In genomic region chr14:23772685-23773084, GRCm38 (mm10) we compare ENCODE assay signal across 28 mouse cellular contexts.
A peak's percentile ranks its signal among the peaks of the same experiment; 100 is the strongest.
DNase-seq lines count a peak whose midpoint lies in the region; ATAC-seq and TF ChIP-seq lines count a peak whose summit lies in the region.
"Had no signal": no experiment of that assay in that cellular context is flagged by ENCODE, and none has a peak within 500 bp of the region (broad histone marks: within the 10 kb centered on the region; RNA-seq: fewer than 3 reads in every experiment).

No protein-coding gene starts in this region.

- WGBS in stomach, embryonic 16.5 days = 51% methylated on average over 3 of the region's 3 CpGs

- peaks cover 0 to 12% of the 10 kb centered on the region in 2 experiments; a peak in 2 of 4 replicates for H3K4me1 ChIP-seq in CH12.LX (ENCODE audit: control insufficient read depth in 1 of 2, insufficient read depth in 2 of 2)
- no peaks in the 10 kb centered on the region for H3K4me1 ChIP-seq in stomach, embryonic 16.5 days (ENCODE audit: control insufficient read depth, insufficient read depth, low read length)
- H3K4me1 ChIP-seq: embryonic facial prominence, embryonic 10.5 days; embryonic facial prominence, embryonic 13.5 days; forebrain, embryonic 12.5 days; forebrain, embryonic 15.5 days; heart, embryonic 15.5 days had no signal

- H3K4me3 ChIP-seq in CH12.LX (replicated peaks in 1 of 3; ENCODE audit: low read depth in 2 of 3, low read length in 2 of 3, poor library complexity in 1 of 3) = no peak overlapping the region
- H3K4me3 ChIP-seq in stomach, embryonic 16.5 days (replicated peaks; ENCODE audit: low read length) = no peak overlapping the region
- H3K4me3 ChIP-seq: embryonic facial prominence, embryonic 10.5 days; embryonic facial prominence, embryonic 13.5 days; erythroblast, embryonic 14.5 days; forebrain, embryonic 12.5 days; forebrain, embryonic 15.5 days; heart, embryonic 12.5 days; heart, embryonic 15.5 days had no signal

- in situ Hi-C loops in CH12.LX (cut with MboI; ENCODE audit: low pct_ligation_motif_present, low pct_unique_long_range_greater_than_20kb, low sequenced_read_pairs) = no loop called here

- no peak for TF ChIP-seq CTCF in CH12.LX (conservative IDR thresholded peaks at IDR 0.05 in 1 of 2, IDR thresholded peaks at IDR 0.05 in 1 of 2; ENCODE audit: low read depth in 2 of 2, low read length in 2 of 2)

- dilution Hi-C loops in CH12.LX (cut with MboI; ENCODE audit: extremely low pct_ligation_motif_present, extremely low pct_unique_long_range_greater_than_20kb, low sequenced_read_pairs) = no loop called here

- H3K27me3 ChIP-seq in CH12.LX (replicated peaks) = no peaks in the 10 kb centered on the region
- no peaks in the 10 kb centered on the region for H3K27me3 ChIP-seq in stomach, embryonic 16.5 days (ENCODE audit: control insufficient read depth, insufficient read depth, low read length)
- H3K27me3 ChIP-seq: embryonic facial prominence, embryonic 13.5 days; forebrain, embryonic 12.5 days; forebrain, embryonic 15.5 days; Patski had no signal

- no peak overlapping the region for H3K9ac ChIP-seq in CH12.LX (ENCODE audit: insufficient read depth, low read depth)
- H3K9ac ChIP-seq in stomach, embryonic 16.5 days (ENCODE audit: low read length) = no peak overlapping the region
- H3K9ac ChIP-seq: embryonic facial prominence, embryonic 13.5 days; forebrain, embryonic 12.5 days; forebrain, embryonic 15.5 days; heart, embryonic 12.5 days; heart, embryonic 15.5 days; hindbrain, embryonic 14.5 days had no signal

- peak; percentile 45; the same call in 1 of the 2 replicates for TF ChIP-seq EP300 in CH12.LX (IDR thresholded peaks at IDR 0.05; ENCODE audit: low read length)

- no peaks in the 10 kb centered on the region for H3K36me3 ChIP-seq in CH12.LX (replicated peaks in 1 of 2; ENCODE audit: control insufficient read depth in 1 of 2, insufficient read depth in 1 of 2, low read length in 1 of 2)
- H3K36me3 ChIP-seq in stomach, embryonic 16.5 days (ENCODE audit: control insufficient read depth, insufficient read depth, low read length) = no peaks in the 10 kb centered on the region
- H3K36me3 ChIP-seq: embryonic facial prominence, embryonic 10.5 days; embryonic facial prominence, embryonic 13.5 days; forebrain, embryonic 12.5 days; forebrain, embryonic 15.5 days; heart, embryonic 12.5 days; heart, embryonic 15.5 days had no signal

- 0 out of 2 replicates have a peak, but pooled peaks have one; percentile 13 for ATAC-seq in stomach, embryonic 16.5 days (ENCODE audit: insufficient read depth, low FRiP score)
- ATAC-seq: CD4-positive, CD25-positive, alpha-beta regulatory T cell, adult 4 months; forebrain, embryonic 15.5 days; intestine, postnatal 0 days; Patski had no signal

- no peaks in the 10 kb centered on the region for H3K9me3 ChIP-seq in CH12.LX (replicated peaks; ENCODE audit: low read length)
- H3K9me3 ChIP-seq in stomach, embryonic 16.5 days (replicated peaks; ENCODE audit: control insufficient read depth, low read length) = no peaks in the 10 kb centered on the region
- H3K9me3 ChIP-seq: embryonic facial prominence, embryonic 10.5 days; embryonic facial prominence, embryonic 13.5 days; forebrain, embryonic 12.5 days; forebrain, embryonic 15.5 days; heart, embryonic 12.5 days; heart, embryonic 15.5 days had no signal

- H3K79me2 ChIP-seq in CH12.LX (replicated peaks; ENCODE audit: control insufficient read depth, extremely low read depth, insufficient read depth, poor library complexity, severe bottlenecking) = no peaks in the 10 kb centered on the region

- DNase-seq in heart, adult 11 months = peak; percentile 84
- no peak for DNase-seq in heart, postnatal 4 days
- peak; percentile 10 for DNase-seq in CH12.LX (ENCODE audit: extremely low read depth)
- DNase-seq in thymus, postnatal 10 days (ENCODE audit: low spot score in 2 of 2) = no peak
- DNase-seq in adrenal gland, adult 2 months = no peak
- DNase-seq: adrenal gland, adult 8-10 months; adrenal gland, postnatal 25 days; cerebellum, adult 11-12 months; cerebellum, adult 8-10 months; cerebellum, postnatal 10 days; cerebellum, postnatal 36 days; embryo, embryonic 11 days; gastrocnemius, postnatal 10 days; gastrocnemius, postnatal 36 days; heart, postnatal 10 days; heart, postnatal 36 days had no signal

- TF ChIP-seq POLR2A in CH12.LX (IDR thresholded peaks at IDR 0.05; ENCODE audit: low read depth, low read length) = no peak

- H3K4me2 ChIP-seq in CH12.LX (ENCODE audit: insufficient read depth, low read depth, poor library complexity, severe bottlenecking) = no peak overlapping the region
- H3K4me2 ChIP-seq in stomach, embryonic 16.5 days (ENCODE audit: low read depth, low read length) = no peak overlapping the region
- H3K4me2 ChIP-seq: embryonic facial prominence, embryonic 13.5 days; forebrain, embryonic 12.5 days; forebrain, embryonic 15.5 days; heart, embryonic 12.5 days; heart, embryonic 15.5 days; hindbrain, embryonic 14.5 days had no signal

- TF ChIP-seq RAD21 in CH12.LX (IDR thresholded peaks at IDR 0.05; ENCODE audit: low read depth, low read length) = no peak

- H3K27ac ChIP-seq in CH12.LX (ENCODE audit: insufficient read depth, low read depth) = no peak overlapping the region
- no peak overlapping the region for H3K27ac ChIP-seq in stomach, embryonic 16.5 days (ENCODE audit: low read length)
- H3K27ac ChIP-seq: embryonic facial prominence, embryonic 10.5 days; embryonic facial prominence, embryonic 13.5 days; forebrain, embryonic 12.5 days; forebrain, embryonic 15.5 days; heart, embryonic 15.5 days; hindbrain, embryonic 14.5 days had no signal

TF ChIP-seq in CH12.LX, 34 proteins besides CTCF, POLR2A, EP300 and RAD21:
- TF ChIP-seq ELF1 (IDR thresholded peaks at IDR 0.05; ENCODE audit: low read depth, low read length) = no peak
- TF ChIP-seq IRF4 (IDR thresholded peaks at IDR 0.05; ENCODE audit: low read depth, low read length) = peak; percentile 19; the same call in 1 of the 2 replicates
- no peak for TF ChIP-seq RCOR1 (conservative IDR thresholded peaks at IDR 0.05; ENCODE audit: low read depth, low read length)
- no peak for TF ChIP-seq USF2 (conservative IDR thresholded peaks at IDR 0.05; ENCODE audit: low read depth, low read length)
- no peak for TF ChIP-seq PAX5 (IDR thresholded peaks at IDR 0.05; ENCODE audit: low read length)
- peak; percentile 43; the same call in 1 of the 2 replicates for TF ChIP-seq JUND (conservative IDR thresholded peaks at IDR 0.05; ENCODE audit: low read depth, low read length)
- peak; percentile 31; the same call in 1 of the 2 replicates for TF ChIP-seq ZNF384 (IDR thresholded peaks at IDR 0.05; ENCODE audit: low read depth, low read length)

Comparison
In these comparisons a context has a peak if more than half of its experiments do, and no peak if none do; other contexts are left out.
1. DNase-seq: peak in heart, adult 11 months (single experiment) and CH12.LX (single experiment); none in heart, postnatal 4 days (single experiment), thymus, postnatal 10 days (0 of 2) and adrenal gland, adult 2 months (single experiment).